Mouse (Mus musculus): Measurements from ENCODE around the gene Gfy. TPM values are rescaled to one million over a fixed set of nuclear protein-coding genes. Genes with fewer than 3 reads are reported as not detected.

The Gfy gene
- polyA plus RNA-seq, 1 experiment from 2014 or later = not detected

- H3K27me3 ChIP-seq = peaks cover 35% of the 10 kb centered on the region
- H3K4me3 ChIP-seq (replicated peaks) = no peak overlapping the region
- 0 out of 2 replicates have a peak, but pooled peaks cover 4% of the 10 kb centered on the region for H3K9me3 ChIP-seq
- no peak overlapping the region for H3K4me2 ChIP-seq
- ATAC-seq (ENCODE audit: insufficient number of reproducible peaks, insufficient read depth, low FRiP score, low TSS enrichment, low read depth) = no peak
- no peak overlapping the region for H3K27ac ChIP-seq
- H3K4me1 ChIP-seq (replicated peaks) = peaks cover 4% of the 10 kb centered on the region; the same call in 1 of the 2 replicates
- no peak overlapping the region for H3K9ac ChIP-seq (replicated peaks)
- no peaks in the 10 kb centered on the region for H3K36me3 ChIP-seq
- WGBS = 66% methylated on average over 10 of the region's 10 CpGs
Observed at GRCm38 (mm10) chr7:45211070-45211469, 31.7 kb upstream of the Gfy start.

- no peaks in the 10 kb centered on the region for H3K36me3 ChIP-seq
- peaks cover 32% of the 10 kb centered on the region for H3K27me3 ChIP-seq
Observed at GRCm38 (mm10) chr7:45208260-45208659, 28.9 kb upstream of the Gfy start.

GRCm38 (mm10) chr7:45204380-45205143 is 25.2 kb upstream of the Gfy start, which contains the start of gene Ccdc155:
TSS of gene Ccdc155 (minus strand) at chr7:45204892.
- H3K4me2 ChIP-seq = peak within 1 kb of the TSS; percentile 56
- peak within 1 kb of the TSS; percentile 43 for H3K4me3 ChIP-seq (replicated peaks)
- 0 out of 2 replicates have a peak, but pooled peaks cover 4% of the 10 kb centered on the region for H3K9me3 ChIP-seq
- H3K27ac ChIP-seq = peak within 1 kb of the TSS; percentile 53; the same call in 1 of the 2 replicates
- H3K27me3 ChIP-seq = 0 out of 2 replicates have a peak, but pooled peaks cover 5% of the 10 kb centered on the region
- peak; percentile 93 for ATAC-seq (ENCODE audit: insufficient number of reproducible peaks, insufficient read depth, low FRiP score, low TSS enrichment, low read depth)
- WGBS = 9% methylated on average over 44 of the region's 44 CpGs
- no peaks in the 10 kb centered on the region for H3K36me3 ChIP-seq
- no peaks in the 10 kb centered on the region for H3K4me1 ChIP-seq (replicated peaks)
- peak within 1 kb of the TSS; percentile 51; the same call in 1 of the 2 replicates for H3K9ac ChIP-seq (replicated peaks)

More at GRCm38 (mm10) chr7:45208260-45208659, 28.9 kb upstream of the Gfy start:
- H3K4me2 ChIP-seq = no peak overlapping the region
- peaks cover 4% of the 10 kb centered on the region; the same call in 1 of the 2 replicates for H3K4me1 ChIP-seq (replicated peaks)
- WGBS = 82% methylated on average over 6 of the region's 6 CpGs
- no peak overlapping the region for H3K27ac ChIP-seq
- H3K9ac ChIP-seq (replicated peaks) = no peak overlapping the region
- 0 out of 2 replicates have a peak, but pooled peaks cover 4% of the 10 kb centered on the region for H3K9me3 ChIP-seq
- no peak overlapping the region for H3K4me3 ChIP-seq (replicated peaks)
- no peak for ATAC-seq (ENCODE audit: insufficient number of reproducible peaks, insufficient read depth, low FRiP score, low TSS enrichment, low read depth)

GRCm38 (mm10) chr7:45202654-45203053 is 23.3 kb upstream of the Gfy start:
- Histone ChIP-seq H3K36me3 (no peaks in the 10 kb centered on the region), H3K27ac (no peak overlapping the region), H3K27me3 (peaks cover 11% of the 10 kb centered on the region; the same call in 1 of the 2 replicates), H3K4me1 (replicated peaks) (0 out of 2 replicates have a peak, but pooled peaks cover 2% of the 10 kb centered on the region), H3K9ac (replicated peaks) (no peak overlapping the region), H3K4me2 (no peak overlapping the region), H3K4me3 (replicated peaks) (no peak overlapping the region), H3K9me3 (no peaks in the 10 kb centered on the region)
- ATAC-seq (ENCODE audit: insufficient number of reproducible peaks, insufficient read depth, low FRiP score, low TSS enrichment, low read depth) = no peak
- 51% methylated on average over 10 of the region's 10 CpGs for WGBS

- no peak for ATAC-seq (ENCODE audit: insufficient number of reproducible peaks, insufficient read depth, low FRiP score, low TSS enrichment, low read depth)
- H3K27ac ChIP-seq = no peak overlapping the region
- H3K4me1 ChIP-seq (replicated peaks) = peaks cover 9% of the 10 kb centered on the region; the same call in 1 of the 2 replicates
- H3K27me3 ChIP-seq = peaks cover 21% of the 10 kb centered on the region
- H3K9me3 ChIP-seq = no peaks in the 10 kb centered on the region
- H3K9ac ChIP-seq (replicated peaks) = no peak overlapping the region
- H3K4me2 ChIP-seq = no peak overlapping the region
- 83% methylated on average over 11 of the region's 11 CpGs for WGBS
- H3K36me3 ChIP-seq = no peaks in the 10 kb centered on the region
- no peak overlapping the region for H3K4me3 ChIP-seq (replicated peaks)
Observed at GRCm38 (mm10) chr7:45198961-45199360, 19.6 kb upstream of the Gfy start.

GRCm38 (mm10) chr7:45198435-45198834 is 19.1 kb upstream of the Gfy start:
- H3K4me1 ChIP-seq (replicated peaks) = peaks cover 9% of the 10 kb centered on the region; the same call in 1 of the 2 replicates

GRCm38 (mm10) chr7:45196994-45197393 is 17.6 kb upstream of the Gfy start:
- no peak overlapping the region for H3K27ac ChIP-seq
- H3K4me1 ChIP-seq (replicated peaks) = peaks cover 16% of the 10 kb centered on the region
- 67% methylated on average over 5 of the region's 5 CpGs for WGBS
- H3K36me3 ChIP-seq = no peaks in the 10 kb centered on the region
- H3K4me3 ChIP-seq (replicated peaks) = no peak overlapping the region
- no peak for ATAC-seq (ENCODE audit: insufficient number of reproducible peaks, insufficient read depth, low FRiP score, low TSS enrichment, low read depth)
- H3K4me2 ChIP-seq = no peak overlapping the region
- H3K9me3 ChIP-seq = no peaks in the 10 kb centered on the region
- no peak overlapping the region for H3K9ac ChIP-seq (replicated peaks)
- peaks cover 21% of the 10 kb centered on the region for H3K27me3 ChIP-seq

More at GRCm38 (mm10) chr7:45198435-45198834, 19.1 kb upstream of the Gfy start:
- H3K27ac ChIP-seq = no peak overlapping the region
- WGBS = 15% methylated on average over 5 of the region's 5 CpGs
- no peaks in the 10 kb centered on the region for H3K9me3 ChIP-seq
- H3K4me2 ChIP-seq = no peak overlapping the region
- ATAC-seq (ENCODE audit: insufficient number of reproducible peaks, insufficient read depth, low FRiP score, low TSS enrichment, low read depth) = 0 out of 2 replicates have a peak, but pooled peaks have one; percentile 33
- peaks cover 21% of the 10 kb centered on the region for H3K27me3 ChIP-seq
- H3K4me3 ChIP-seq (replicated peaks) = no peak overlapping the region
- no peaks in the 10 kb centered on the region for H3K36me3 ChIP-seq
- H3K9ac ChIP-seq (replicated peaks) = no peak overlapping the region

- Histone ChIP-seq H3K27ac (no peak overlapping the region), H3K4me3 (replicated peaks) (no peak overlapping the region), H3K4me1 (replicated peaks) (peaks cover 24% of the 10 kb centered on the region), H3K27me3 (peaks cover 21% of the 10 kb centered on the region), H3K9me3 (no peaks in the 10 kb centered on the region), H3K9ac (replicated peaks) (no peak overlapping the region), H3K36me3 (no peaks in the 10 kb centered on the region), H3K4me2 (no peak overlapping the region)
- 83% methylated on average over 4 of the region's 4 CpGs for WGBS
- ATAC-seq (ENCODE audit: insufficient number of reproducible peaks, insufficient read depth, low FRiP score, low TSS enrichment, low read depth) = no peak
Observed at GRCm38 (mm10) chr7:45196176-45196535, 16.8 kb upstream of the Gfy start.

GRCm38 (mm10) chr7:45195341-45196175 is 16.2 kb upstream of the Gfy start:
- ATAC-seq (ENCODE audit: insufficient number of reproducible peaks, insufficient read depth, low FRiP score, low TSS enrichment, low read depth) = no peak
- Histone ChIP-seq H3K4me1 (replicated peaks) (peaks cover 24% of the 10 kb centered on the region), H3K27me3 (peaks cover 19% of the 10 kb centered on the region), H3K27ac (no peak overlapping the region), H3K36me3 (no peaks in the 10 kb centered on the region), H3K4me3 (replicated peaks) (no peak overlapping the region), H3K4me2 (no peak overlapping the region), H3K9ac (replicated peaks) (no peak overlapping the region), H3K9me3 (no peaks in the 10 kb centered on the region)
- WGBS = 54% methylated on average over 13 of the region's 13 CpGs

- peaks cover 27% of the 10 kb centered on the region for H3K27me3 ChIP-seq
- peaks cover 24% of the 10 kb centered on the region for H3K4me1 ChIP-seq (replicated peaks)
- no peaks in the 10 kb centered on the region for H3K9me3 ChIP-seq
- no peak overlapping the region for H3K9ac ChIP-seq (replicated peaks)
- ATAC-seq (ENCODE audit: insufficient number of reproducible peaks, insufficient read depth, low FRiP score, low TSS enrichment, low read depth) = no peak
- no peaks in the 10 kb centered on the region for H3K36me3 ChIP-seq
- H3K4me2 ChIP-seq = no peak overlapping the region
- 68% methylated on average over 17 of the region's 17 CpGs for WGBS
- H3K4me3 ChIP-seq (replicated peaks) = no peak overlapping the region
- no peak overlapping the region for H3K27ac ChIP-seq
Observed at GRCm38 (mm10) chr7:45193871-45194785, 14.8 kb upstream of the Gfy start.

All from limb, embryonic 12.5 days (tissue).